Mouse (Mus musculus) liver, postnatal 0 days (tissue): ENCODE data around the gene Dennd1b.

Experiments
- CTCF ChIP-seq: sonication (generic); IDR thresholded peaks from 2 replicates; pipeline ENCODE4 v1.5.1; 2016; ENCODE audit warnings: antibody characterized with exemption, low read depth
- EP300 ChIP-seq: IDR thresholded peaks from 2 replicates; pipeline ENCODE4 v1.6.1; 2016; ENCODE audit warnings: antibody characterized with exemption, low read depth, mild to moderate bottlenecking

DNA sequence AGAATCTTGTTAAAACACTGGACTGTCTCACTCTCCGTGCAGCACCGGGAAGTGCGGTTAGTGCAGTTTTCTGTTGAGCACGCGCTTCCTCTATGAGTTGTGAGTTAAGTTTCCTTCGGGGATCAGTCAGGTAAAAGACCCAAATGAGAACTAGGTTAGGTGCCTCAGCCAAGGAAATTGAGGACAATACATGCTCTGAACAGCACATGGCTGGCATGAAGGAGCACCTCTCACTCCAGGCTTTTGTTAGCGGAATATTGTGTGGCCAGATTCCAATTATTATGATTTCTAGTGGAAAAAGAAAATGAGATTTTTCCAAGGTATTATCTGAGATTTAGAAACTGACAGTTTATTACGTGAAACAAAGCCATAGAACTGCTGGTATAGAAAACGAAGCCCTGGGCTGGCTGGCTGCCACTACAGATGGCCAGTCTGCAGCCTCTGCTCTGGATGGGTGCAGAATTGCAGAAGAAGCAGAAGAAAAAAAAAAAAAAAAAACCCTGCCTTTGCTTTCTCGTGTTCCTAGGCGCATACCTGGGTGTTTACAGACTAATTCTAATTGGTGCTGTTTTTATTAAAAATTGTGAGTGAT lies 86.7 kb downstream of the Dennd1b start:
- TF ChIP-seq CTCF (no peak), EP300 (no peak)
